Mouse (Mus musculus): ENCODE measurements at regions not wholly inside any gene's neighbourhood (a gene's known extent, or its start where the extent isn't known, plus 50 kb on each side); places are given as distances from the start of the nearest gene placed in this dataset.
A peak's percentile ranks its signal among the peaks of the same experiment; 100 is the strongest.
"Not testable (repeated sequence)": the region's sequence is repeated elsewhere in the genome, so short reads cannot be mapped to it uniquely, and the experiment has no call there.

DNA sequence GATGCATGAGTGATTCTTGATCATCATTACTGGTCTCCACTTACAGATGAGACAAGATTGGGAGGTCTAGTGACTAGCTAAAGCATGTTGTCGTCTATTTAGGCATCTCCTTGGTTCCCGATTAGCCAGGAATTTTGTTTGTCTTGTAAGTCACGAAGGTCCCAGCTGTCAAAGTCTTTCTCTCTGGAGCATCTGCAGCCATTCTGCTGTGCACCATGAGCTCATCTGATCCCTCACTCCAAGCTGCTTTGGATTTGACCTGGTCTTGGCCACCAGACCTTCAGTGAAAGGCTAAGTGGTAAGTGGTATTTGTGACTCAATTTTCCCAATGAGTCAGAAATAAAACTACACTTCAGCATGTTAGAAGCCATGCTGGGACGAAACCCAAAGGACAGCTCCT is 53.3 kb upstream of the Creb5 start:
- DNase-seq (ENCODE audit: low spot score in 2 of 2) = no peak

- no peak for DNase-seq (ENCODE audit: low spot score in 2 of 2)
These were observed 54.5 kb upstream of the Creb5 start for GRCm38 (mm10) chr6:53232616-53233015.

DNA sequence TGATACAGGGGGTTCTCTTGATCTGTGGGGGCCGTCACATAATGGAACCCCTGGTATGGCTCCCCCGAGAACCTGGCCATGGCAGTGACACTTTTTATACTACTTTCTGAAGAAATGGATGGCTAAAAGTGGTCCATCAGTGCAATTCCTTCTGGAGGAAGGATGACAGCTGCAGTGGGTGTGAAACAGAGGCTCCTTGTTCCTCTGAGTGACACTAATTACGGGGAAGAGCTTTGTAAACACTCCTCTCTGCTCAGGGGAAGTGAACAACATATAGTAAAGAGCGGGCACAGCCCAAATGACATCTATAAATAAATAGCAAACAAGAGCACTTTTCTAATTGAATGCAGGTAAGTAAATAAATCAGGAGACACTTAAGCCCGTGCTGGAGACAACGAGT is 57.7 kb upstream of the Creb5 start:
- DNase-seq (ENCODE audit: low spot score in 2 of 2) = no peak

- no peak for DNase-seq (ENCODE audit: low spot score in 2 of 2)
These were observed 65.0 kb upstream of the Creb5 start for GRCm38 (mm10) chr6:53222104-53222503.

DNA sequence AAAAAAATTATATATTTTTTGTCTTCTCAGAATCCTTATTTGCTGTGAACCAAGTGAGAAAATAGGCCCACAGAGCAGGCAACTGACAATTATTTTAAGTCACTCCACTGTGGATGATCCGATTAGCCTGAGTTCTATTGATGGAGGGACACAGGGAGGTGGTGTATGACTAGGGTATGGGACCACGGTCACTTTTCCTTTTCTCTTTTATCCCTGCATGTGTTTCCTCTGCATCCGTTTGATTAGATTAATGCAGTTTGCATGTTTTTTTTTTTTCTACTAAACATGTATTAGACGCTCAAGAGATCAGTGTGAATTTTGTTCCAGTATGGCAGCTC is 65.4 kb upstream of the Creb5 start:
- DNase-seq (ENCODE audit: low spot score in 2 of 2) = no peak

DNA sequence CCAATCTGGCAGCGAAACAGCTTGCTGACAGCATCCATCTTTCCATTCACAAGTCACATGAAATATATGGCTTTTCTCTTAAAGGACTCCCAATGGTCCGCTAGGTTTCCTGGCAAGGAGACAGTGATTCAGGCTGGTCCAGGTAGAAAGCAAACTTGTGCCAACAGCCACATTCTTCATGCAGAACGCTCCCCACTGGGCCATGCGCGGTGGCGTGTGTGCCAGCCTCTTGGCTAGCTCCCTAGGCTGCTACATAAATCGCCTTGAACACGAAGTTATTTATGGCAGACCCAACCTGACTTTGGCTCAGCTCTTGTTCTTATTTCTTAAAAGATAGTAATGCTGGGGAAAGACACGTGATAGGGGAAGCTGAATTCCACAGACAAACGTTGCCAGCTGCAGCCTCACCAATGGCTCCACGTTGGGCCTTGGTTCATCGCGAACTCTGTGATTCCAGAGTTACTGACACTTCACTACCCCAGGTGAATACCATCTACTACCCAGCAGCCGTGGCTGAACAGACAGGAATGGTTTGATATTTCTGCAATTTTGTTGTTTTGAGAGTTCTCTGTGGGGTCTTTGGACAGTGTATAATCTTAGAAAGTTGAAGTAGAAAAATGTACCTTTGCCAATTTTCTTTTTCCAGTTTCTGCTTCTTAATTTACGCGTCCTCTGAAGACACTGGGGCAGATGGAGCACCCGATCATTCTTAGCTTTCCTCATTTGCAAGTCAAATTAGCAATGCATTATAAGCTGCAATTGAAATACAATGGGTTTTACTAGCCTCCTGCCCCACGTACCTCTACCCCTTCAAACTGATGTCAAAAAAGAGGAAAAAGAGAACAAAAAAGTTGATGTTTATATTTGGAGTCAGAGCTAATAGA is 66.0 kb upstream of the Creb5 start:
- no peak for DNase-seq (ENCODE audit: low spot score in 2 of 2)

GRCm38 (mm10) chr6:53218871-53219286 is 68.2 kb upstream of the Creb5 start:
- no peak for DNase-seq (ENCODE audit: low spot score in 2 of 2)

DNA sequence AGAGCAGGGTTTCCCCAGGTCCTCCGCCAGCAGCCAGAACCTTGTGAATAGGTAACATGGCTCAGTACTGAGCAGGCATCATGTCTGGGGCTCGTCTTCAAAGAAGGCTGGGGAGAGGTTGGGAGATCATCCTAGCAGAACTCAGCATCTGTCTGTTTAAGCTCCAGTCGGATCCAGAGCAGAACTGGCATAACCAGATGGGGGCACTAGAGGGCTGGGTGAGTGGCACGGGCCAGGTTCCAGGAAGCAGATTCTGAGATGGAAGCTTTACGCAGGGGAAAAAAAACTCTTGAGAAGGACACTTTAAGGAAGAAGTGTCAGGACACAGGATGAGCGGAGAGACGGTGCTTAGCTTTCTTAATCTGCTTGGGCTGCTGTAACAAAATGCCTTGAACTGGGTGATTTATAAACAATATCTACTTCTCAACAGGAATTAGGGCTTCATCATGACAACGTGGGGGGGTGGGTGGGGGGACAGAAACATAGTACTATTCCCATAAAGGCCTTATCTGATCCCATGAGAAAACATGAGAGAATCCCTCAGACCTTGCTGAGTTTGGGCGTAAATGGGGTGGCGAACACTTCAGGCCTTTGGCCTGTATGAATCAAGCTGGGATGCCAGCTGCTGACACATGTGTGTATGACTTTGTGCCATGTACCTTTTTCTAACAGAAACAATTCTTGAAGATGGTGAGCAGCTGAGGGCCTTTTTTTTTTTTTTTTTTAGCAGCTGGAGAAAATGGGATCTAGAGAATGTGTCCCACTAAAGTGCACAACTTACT is 69.6 kb upstream of the Creb5 start:
- DNase-seq (ENCODE audit: low spot score in 2 of 2) = peak in 1 of 2 experiments; percentile 30

GRCm38 (mm10) chr6:53216715-53217114 is 70.4 kb upstream of the Creb5 start:
- DNase-seq (ENCODE audit: low spot score in 2 of 2) = no peak

DNA sequence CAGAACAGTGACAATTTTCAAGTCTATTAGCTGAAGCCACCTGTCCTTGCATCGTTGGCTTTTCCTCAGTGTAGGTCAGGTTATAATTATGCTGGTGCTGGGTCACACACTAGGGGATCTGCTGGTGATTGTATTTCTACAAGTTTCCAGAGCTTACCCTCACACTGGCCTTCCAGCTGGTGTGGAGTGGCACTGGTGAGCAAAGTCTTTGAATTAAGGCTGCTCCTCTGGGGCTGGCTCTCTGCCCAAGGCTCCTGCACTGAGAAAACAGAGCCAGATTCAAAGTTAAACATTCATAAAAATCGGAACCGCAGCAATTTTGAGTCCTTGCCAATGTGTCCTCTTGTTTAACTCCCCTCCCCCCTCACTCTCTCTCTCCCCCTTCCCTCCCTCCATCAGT is 75.7 kb upstream of the Creb5 start:
- no peak for DNase-seq (ENCODE audit: low spot score in 2 of 2)

GRCm38 (mm10) chr6:53209398-53209797 is 77.7 kb upstream of the Creb5 start:
- no peak for DNase-seq (ENCODE audit: low spot score in 2 of 2)

DNA sequence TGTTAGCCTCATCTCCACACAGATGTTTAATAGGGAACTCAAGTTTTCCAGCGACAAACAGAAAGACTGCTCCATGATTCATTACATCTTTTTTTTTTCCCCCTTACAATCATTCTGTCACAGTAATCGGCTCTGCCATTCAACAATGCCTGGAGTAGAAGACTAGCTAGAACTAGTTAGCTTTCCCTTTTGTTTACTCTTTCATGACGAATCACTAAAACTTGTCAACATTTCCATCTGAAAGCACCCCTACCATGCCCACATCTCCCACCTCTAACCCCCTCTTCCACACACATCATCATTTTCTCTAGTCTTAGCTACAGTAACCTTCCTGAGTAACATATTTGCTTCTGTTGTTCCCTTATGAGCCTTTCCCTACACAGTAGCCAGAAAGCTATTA is 78.6 kb upstream of the Creb5 start:
- no peak for DNase-seq (ENCODE audit: low spot score in 2 of 2)

DNA sequence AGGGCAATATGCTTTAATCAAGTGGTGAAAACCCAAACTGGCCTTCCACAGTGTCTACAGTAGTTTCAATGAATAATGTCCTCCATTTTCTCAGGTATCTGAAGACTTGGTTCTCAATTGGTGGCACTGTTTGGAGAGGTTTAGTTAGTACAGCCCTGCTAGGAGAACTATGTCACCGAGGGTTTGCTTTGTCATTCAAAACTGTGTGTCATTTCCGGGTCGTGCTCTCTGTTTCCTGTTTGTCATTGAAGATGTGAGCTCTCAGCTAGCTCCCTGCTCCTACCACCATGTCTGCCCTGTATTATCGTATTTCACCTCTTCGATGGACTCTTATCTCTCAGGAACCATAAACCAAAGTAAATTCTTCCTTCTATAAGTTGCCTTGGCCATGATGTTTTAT is 79.3 kb upstream of the Creb5 start:
- no peak for DNase-seq (ENCODE audit: low spot score in 2 of 2)

DNA sequence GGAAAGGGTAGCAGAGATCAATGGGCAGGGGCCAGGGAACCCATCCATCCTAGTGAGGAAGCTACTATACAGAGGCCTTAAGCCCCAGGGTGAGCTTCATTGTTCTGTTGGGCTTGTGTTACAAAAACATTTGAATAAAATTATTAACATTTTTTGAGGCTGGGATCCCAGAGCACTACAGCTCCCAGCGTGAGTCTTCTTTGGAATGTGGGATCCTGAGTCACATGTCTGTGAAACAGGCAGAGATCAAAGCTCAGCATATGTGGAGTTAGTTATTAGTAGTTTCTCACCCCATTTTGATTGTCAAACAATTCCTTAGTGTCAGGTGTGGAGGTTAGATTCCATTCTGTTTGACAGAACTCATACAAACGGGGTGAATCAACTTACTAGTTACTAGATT is 79.7 kb upstream of the Creb5 start:
- no peak for DNase-seq (ENCODE audit: low spot score in 2 of 2)

DNA sequence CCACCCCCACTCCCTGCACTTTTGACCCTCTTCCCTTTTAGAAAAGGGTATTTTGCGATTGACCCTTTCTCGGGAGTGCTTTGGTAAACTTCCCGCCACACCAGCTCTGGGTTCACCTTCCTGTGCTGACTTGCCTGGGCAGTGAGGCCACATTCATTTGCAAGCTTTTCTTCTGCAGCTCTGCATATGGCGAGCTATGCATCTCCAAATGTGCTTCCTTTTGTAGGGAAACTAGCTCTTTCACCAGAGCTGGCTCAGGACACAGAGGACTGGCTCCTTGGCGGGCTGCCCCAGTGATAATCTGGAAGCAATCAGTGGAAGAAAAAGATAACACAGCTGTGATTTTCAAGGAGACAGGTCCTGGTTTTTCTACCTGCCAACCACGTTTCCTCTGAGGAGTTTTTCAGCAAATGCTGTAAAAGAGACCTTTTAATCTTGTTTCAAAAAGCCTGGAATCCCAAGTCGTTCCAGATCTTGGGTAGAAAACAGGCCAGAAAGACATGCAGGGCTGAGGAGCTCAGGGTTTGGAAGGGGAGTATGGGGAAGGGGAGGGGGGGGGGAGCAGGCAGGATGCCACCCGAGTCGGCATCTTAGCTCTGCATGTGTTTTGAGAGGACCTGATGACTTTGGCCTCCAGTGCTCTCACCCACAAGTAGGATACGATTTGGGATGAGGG is 85.7 kb upstream of the Creb5 start:
- no peak for DNase-seq (ENCODE audit: low spot score in 2 of 2)

GRCm38 (mm10) chr6:53199474-53199873 is 87.6 kb upstream of the Creb5 start:
- DNase-seq (ENCODE audit: low spot score in 2 of 2) = no peak

DNA sequence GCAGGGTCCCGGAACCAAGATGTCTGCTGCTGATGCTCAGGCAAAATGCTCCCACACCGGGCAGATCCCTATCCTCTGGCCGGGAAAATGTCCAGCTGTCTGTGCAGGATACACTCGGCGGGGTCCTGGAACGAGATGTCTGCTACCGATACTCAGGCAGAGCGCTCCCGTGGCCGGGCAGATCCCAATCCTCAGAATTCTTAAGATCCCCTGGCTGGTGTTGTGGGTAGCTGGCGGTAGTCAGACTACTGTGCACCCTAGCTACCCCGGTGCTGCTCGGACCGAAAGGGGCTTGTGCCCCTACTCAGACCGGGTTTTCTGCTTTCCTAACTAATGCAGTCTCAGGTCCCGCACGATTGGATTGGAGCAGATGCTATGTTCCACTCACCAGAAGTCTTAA is 104.9 kb upstream of the Creb5 start:
- DNase-seq (ENCODE audit: low spot score in 2 of 2) = not testable (repeated sequence)

DNA sequence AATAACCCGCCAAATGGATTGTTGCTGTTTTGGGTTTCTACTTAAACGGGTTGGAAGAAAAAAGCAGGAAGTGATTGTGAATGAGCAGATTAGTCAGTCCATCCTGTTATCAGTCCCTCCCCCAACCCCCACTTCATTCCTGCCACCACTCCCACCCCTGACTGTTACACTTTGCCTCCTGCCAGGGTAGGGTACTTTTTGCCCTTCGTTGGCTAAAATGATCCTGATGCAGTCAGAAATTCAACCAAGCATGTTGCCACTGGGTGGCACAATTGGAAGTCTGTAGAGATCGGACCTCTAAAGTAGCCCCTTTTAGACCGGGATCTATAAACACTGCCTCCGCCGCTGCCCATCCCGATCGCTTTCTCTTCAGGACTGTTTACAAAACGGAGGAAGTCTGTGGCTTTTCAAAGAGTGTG is 96.0 kb upstream of the Jazf1 start:
- DNase-seq (ENCODE audit: low spot score in 2 of 2) = peak in 1 of 2 experiments; percentile 17

DNA sequence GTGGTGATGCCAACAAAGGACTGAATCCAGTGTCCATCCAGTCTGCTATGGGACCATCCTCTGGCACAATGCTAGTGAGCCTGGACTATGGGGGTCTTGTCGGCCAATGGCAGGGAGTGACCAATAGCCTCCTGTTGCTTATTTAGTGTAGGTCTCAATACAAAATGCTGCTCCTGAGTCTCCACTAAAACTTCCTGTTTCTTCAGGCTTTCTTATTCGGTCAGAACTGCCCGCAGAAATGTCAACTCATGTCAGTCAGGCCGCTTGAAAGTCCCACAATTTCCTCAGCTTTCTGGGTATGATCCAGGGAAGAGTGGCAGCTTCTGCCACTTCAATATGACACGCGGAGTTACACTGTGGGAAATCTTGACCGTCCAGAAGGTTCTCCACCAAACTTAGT is 94.7 kb upstream of the Jazf1 start:
- DNase-seq (ENCODE audit: low spot score in 2 of 2) = no peak

DNA sequence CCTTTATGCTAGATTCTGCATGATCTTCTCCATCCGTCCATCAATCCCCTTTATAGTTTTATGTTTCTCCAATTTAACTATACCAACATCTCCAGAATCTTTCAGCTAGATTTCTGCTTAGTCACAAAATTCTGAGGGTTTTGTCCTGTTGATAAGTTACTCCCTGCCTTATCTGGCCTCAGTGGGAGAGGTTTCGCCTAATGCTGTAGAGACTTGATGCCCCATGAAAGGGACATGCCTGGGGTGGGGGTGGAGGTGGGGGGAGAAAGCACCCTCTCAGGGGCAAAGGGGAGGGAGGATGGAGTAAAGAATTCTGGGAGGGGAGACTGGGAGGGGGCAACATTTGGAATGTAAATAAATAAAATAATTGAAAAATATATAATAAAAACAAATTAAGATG is 93.2 kb upstream of the Jazf1 start:
- no peak for DNase-seq (ENCODE audit: low spot score in 2 of 2)

- DNase-seq (ENCODE audit: low spot score in 2 of 2) = no peak
These were observed 86.2 kb upstream of the Jazf1 start for GRCm38 (mm10) chr6:53154621-53155020.

GRCm38 (mm10) chr6:53147478-53147877 is 79.0 kb upstream of the Jazf1 start:
- DNase-seq (ENCODE audit: low spot score in 2 of 2) = no peak

Data from frontal cortex, postnatal 14 days (tissue).